Mouse (Mus musculus) small intestine, adult 2 months (tissue): Measurements from ENCODE around the gene Plxnb1. TPM values are rescaled to one million over a fixed set of nuclear protein-coding genes. Genes with fewer than 3 reads are reported as not detected.

Experiments
- H3K27ac ChIP-seq: fragments of 200-500 bp; 2 replicates; pipeline ENCODE4 v1.5.1; 2012; ENCODE audit warnings: low read depth, low read length, control low read depth, inconsistent platforms; ENCODE audit not compliant: insufficient read depth
- H3K27me3 ChIP-seq: fragments of 200-500 bp; 2 replicates; pipeline ENCODE4 v1.6.1; 2012; ENCODE audit warnings: mild to moderate bottlenecking, moderate library complexity, low read length, inconsistent platforms; ENCODE audit not compliant: control insufficient read depth, insufficient read depth
- H3K36me3 ChIP-seq: fragments of 200-500 bp; 2 replicates; pipeline ENCODE4 v1.6.1; 2012; ENCODE audit warnings: mild to moderate bottlenecking, low read length, control low read depth, inconsistent platforms; ENCODE audit not compliant: control insufficient read depth, insufficient read depth
- H3K4me1 ChIP-seq: fragments of 200-500 bp; 2 replicates; pipeline ENCODE4 v1.6.1; 2012; ENCODE audit warnings: low read length, inconsistent platforms, mixed read lengths; ENCODE audit not compliant: control insufficient read depth, insufficient read depth, insufficient read length
- H3K4me3 ChIP-seq: fragments of 200-500 bp; 2 replicates; pipeline ENCODE4 v1.5.1; 2012; ENCODE audit warnings: low read depth, mild to moderate bottlenecking, control low read depth, inconsistent platforms, low read length, moderate library complexity
- CTCF ChIP-seq: fragments of 200-500 bp; IDR thresholded peaks from 2 replicates; pipeline ENCODE4 v1.5.1; 2012; ENCODE audit warnings: low read depth, mild to moderate bottlenecking, control low read depth, inconsistent platforms, low read length, moderate library complexity, mixed read lengths; ENCODE audit not compliant: insufficient replicate concordance, insufficient read length; ENCODE audit errors: extremely low read depth
- POLR2A ChIP-seq: fragments of 200-500 bp; IDR thresholded peaks from 2 replicates; pipeline ENCODE4 v1.6.1; 2012; ENCODE audit warnings: low read depth, mild to moderate bottlenecking, control low read depth, inconsistent platforms, low read length, moderate library complexity
- WGBS: fragments of 180-500 bp; shearing (Covaris S2); methylation state at CpG from one replicate; pipeline ENCODE4 v1.1.7; 2018; 5-methylcytosine and 5-hydroxymethylcytosine counted together
- polyA plus RNA-seq: library from polyadenylated mRNA; depleted of rRNA; stranded (reverse); fragments of >200 nt; gene quantifications from 2 replicates; pipeline ENCODE4 v1.2.3, GENCODE M21; 2012

Gene Plxnb1
- polyA plus RNA-seq, 1 experiment: 2.6 TPM

DNA sequence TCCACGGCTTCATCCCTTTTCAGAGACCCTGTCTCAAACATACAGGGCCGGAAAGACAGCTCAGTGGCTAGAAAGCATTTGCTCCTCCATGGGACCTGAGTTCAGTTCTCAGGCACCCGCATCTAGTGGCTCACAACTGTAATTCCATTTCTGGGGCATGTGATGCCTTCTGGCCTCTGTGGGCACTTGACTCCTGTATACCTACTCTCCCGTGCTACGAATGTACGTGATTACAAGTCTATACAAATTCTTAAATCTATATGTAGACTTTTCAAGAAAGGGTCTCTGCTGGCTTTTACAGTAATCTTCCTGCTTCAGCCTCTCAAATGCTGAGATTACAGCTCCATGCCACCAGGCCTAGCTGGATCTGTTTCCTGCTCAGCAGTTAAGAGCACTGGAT lies 25.8 kb downstream of the Plxnb1 start:
- WGBS: 93% methylated on average over 6 of the region's 6 CpGs
- Histone ChIP-seq H3K4me1 (peaks cover 3% of the 10 kb centered on the region), H3K27ac (no peak overlapping the region), H3K36me3 (no peaks in the 10 kb centered on the region), H3K4me3 (no peak overlapping the region), H3K27me3 (no peaks in the 10 kb centered on the region)
- TF ChIP-seq CTCF (no peak), POLR2A (no peak)

DNA sequence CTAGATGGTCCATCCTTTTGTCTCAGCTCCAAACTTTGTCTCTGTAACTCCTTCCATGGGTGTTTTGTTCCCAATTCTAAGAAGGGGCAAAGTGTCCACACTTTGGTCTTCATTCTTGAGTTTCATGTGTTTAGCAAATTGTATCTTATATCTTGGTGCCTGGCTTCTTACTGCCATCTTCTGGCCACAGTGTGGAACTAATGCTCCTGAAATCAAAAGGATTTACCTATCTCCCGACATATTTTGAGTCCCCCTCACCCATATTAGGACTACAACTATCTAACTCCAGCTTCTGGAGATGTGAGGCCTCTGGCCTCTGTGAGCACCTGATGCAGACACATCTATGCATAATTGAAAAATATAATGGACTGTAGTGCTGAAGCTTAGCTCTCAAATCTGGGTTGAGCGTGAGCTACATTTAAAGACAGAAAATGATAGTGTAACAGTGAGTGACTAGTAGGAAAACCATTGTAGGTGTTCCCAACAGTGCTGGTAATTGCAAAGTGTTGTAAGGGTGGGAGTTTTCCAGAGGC lies 27.4 kb downstream of the Plxnb1 start:
- Histone ChIP-seq H3K4me3 (no peak overlapping the region), H3K27ac (no peak overlapping the region), H3K36me3 (no peaks in the 10 kb centered on the region), H3K4me1 (peaks cover 3% of the 10 kb centered on the region), H3K27me3 (no peaks in the 10 kb centered on the region)
- TF ChIP-seq POLR2A (no peak), CTCF (no peak)
- WGBS: 47% methylated on average over 2 of the region's 2 CpGs

DNA sequence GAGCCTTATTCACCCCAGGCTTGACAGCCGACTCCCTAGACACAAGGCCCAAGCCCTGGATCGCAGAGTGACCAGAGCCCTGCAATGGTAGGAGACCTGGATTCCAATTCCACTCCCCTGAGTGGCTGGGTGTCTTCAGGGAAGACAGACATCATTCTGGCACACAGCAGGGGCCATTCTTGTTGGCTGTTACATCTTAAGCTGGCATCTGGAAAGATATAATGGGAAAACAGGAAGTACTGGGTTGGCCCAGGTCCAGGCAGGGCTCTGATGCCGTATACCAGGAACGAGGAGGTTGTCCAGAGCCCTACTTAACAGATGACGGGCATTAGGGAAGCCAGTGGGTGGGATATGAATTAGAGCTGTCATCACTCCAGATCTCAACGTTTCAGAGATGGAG lies 28.1 kb downstream of the Plxnb1 start:
- whole genome bisulfite sequencing: 31% methylated on average over 6 of the region's 6 CpGs

DNA sequence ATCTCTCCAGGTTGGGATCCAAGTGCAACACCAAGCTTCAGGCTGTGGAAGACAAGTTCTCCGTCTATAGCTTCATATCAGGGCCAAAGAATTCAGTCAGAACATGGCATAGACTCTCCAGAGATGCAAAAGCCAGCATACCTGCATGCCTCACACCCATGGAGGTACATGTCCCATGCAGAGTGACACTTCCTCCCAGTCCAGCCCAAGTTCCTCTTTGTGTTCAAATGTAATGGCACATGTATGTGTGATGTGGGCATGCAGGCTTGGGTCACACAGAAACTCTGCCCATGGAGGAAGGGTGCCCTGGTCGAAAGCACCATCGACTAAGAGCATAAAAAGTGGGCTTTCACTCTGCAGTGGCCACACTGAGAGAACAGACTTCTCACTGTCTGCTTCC lies 29.0 kb downstream of the Plxnb1 start:
- 84% methylated on average over 3 of the region's 3 CpGs for WGBS
- TF ChIP-seq POLR2A: no peak
- TF ChIP-seq CTCF: no peak
- no peak overlapping the region for H3K27ac ChIP-seq
- H3K4me1 ChIP-seq: peaks cover 3% of the 10 kb centered on the region
- H3K36me3 ChIP-seq: no peaks in the 10 kb centered on the region
- no peaks in the 10 kb centered on the region for H3K27me3 ChIP-seq
- H3K4me3 ChIP-seq: no peak overlapping the region

More for the DNA sequence above, 28.1 kb downstream of the Plxnb1 start:
- TF ChIP-seq POLR2A (no peak), CTCF (no peak)
- Histone ChIP-seq H3K4me3 (no peak overlapping the region), H3K36me3 (no peaks in the 10 kb centered on the region), H3K27ac (no peak overlapping the region), H3K4me1 (peaks cover 3% of the 10 kb centered on the region), H3K27me3 (no peaks in the 10 kb centered on the region)

DNA sequence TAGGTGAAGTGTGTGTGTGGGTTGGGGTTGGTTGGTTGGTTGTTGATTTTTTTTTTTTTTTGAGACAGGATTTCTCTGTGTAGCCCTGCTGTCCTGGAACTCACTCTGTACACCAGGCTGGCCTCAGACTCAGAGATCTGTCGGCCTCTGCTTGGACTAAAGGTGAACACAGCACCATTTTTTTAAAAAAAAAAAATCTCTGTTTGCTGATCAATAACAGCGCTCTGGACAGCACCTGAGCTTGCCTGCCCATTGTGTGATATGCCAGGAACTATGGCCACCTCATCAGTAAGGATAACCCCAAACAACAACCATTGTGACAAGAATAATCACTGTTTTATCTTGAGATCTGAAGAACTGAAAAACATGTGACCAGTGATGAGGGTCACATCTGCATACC lies 29.9 kb downstream of the Plxnb1 start:
- no peaks in the 10 kb centered on the region for H3K4me1 ChIP-seq
- no peak for TF ChIP-seq CTCF
- no peak for TF ChIP-seq POLR2A
- 55% methylated on average over 2 of the region's 2 CpGs for WGBS
- no peaks in the 10 kb centered on the region for H3K27me3 ChIP-seq
- no peaks in the 10 kb centered on the region for H3K36me3 ChIP-seq
- no peak overlapping the region for H3K27ac ChIP-seq
- H3K4me3 ChIP-seq: no peak overlapping the region

DNA sequence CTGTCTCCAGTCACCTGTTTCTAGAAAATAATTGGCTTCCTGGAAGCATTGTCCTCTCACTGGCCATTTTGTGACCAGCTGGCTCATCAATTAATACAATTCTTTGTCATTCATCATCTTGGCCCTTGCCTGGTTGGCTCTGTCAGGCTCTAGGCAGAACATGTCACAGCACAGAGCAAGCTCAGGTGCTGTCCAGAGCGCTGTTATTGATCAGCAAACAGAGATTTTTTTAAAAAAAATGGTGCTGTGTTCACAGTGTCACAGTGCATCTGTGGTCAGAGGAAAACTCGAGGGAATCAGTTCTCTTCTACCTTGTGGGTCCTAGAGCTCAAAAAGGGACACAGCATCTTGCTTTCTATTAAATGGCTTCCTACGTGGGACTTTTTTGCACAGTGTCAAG lies 30.3 kb downstream of the Plxnb1 start:
- no peak overlapping the region for H3K27ac ChIP-seq
- TF ChIP-seq CTCF (no peak), POLR2A (no peak)
- no peak overlapping the region for H3K4me3 ChIP-seq
- H3K36me3 ChIP-seq: no peaks in the 10 kb centered on the region
- WGBS: 63% methylated on average over 3 of the region's 3 CpGs
- no peaks in the 10 kb centered on the region for H3K27me3 ChIP-seq
- H3K4me1 ChIP-seq: no peaks in the 10 kb centered on the region

DNA sequence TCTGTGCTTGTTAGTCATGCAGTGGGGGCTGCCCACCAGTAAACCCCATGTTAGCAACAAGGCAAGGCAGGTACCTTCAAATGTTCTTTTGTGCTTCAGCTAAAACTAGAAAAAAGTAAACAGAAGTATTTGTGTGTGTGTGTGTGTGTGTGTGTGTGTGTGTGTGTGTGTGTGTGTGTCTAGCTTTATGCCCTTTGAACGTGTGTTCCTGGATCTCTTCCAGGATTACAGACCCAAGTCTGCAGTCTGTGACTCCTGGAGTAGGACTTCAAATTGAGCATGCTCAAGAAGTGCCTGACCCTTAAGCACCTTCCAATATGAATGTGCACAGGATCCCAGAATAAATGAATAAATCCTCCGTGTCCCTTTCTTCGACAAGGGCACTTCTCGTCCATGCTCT lies 31.9 kb downstream of the Plxnb1 start:
- Histone ChIP-seq H3K4me3 (no peak overlapping the region), H3K4me1 (no peaks in the 10 kb centered on the region), H3K27me3 (no peaks in the 10 kb centered on the region), H3K36me3 (no peaks in the 10 kb centered on the region), H3K27ac (no peak overlapping the region)
- WGBS: 66% methylated on average over 4 of the region's 4 CpGs
- no peak for TF ChIP-seq POLR2A
- TF ChIP-seq CTCF: no peak
